Mouse (Mus musculus) cortical plate, adult 2 months (tissue): ENCODE data around the gene Dab2ip.

Experiments used
- CTCF ChIP-seq: fragments of 200-500 bp; IDR thresholded peaks from 2 replicates; pipeline ENCODE4 v1.5.1; 2011; ENCODE audit warnings: mild to moderate bottlenecking, control low read depth, low read length; ENCODE audit not compliant: insufficient read depth; ENCODE audit errors: extremely low read depth
- POLR2A ChIP-seq: fragments of 200-500 bp; IDR thresholded peaks from 2 replicates; pipeline ENCODE4 v1.6.1; 2011; ENCODE audit warnings: mild to moderate bottlenecking, low read length, control low read depth; ENCODE audit not compliant: insufficient read depth; ENCODE audit errors: extremely low read depth

GRCm38 (mm10) chr2:35723267-35723666 lies 165.2 kb downstream of the Dab2ip start:
- TF ChIP-seq CTCF (no peak), POLR2A (no peak)
